Mouse (Mus musculus) liver, postnatal 0 days (tissue): ENCODE data around the gene Ifitm3. TPM values are rescaled to one million over a fixed set of nuclear protein-coding genes. Genes with fewer than 3 reads are reported as not detected.
"Not testable (repeated sequence)": the region's sequence is repeated elsewhere in the genome, so short reads cannot be mapped to it uniquely, and the experiment has no call there.

Source experiments
- ATAC-seq: fragments of 200-750 bp; cut with Nextera tagmentation; 2 replicates; pipeline ENCODE4 v1.8.0; 2017; ENCODE audit warnings: mild to moderate bottlenecking, moderate library complexity
- DNase-seq: peaks from one replicate; pipeline ENCODE4 v3.0.0-alpha.2; 2016
- H3K27ac ChIP-seq: fragments of 300-500 bp; sonication (generic); 2 replicates; pipeline ENCODE4 v1.5.1; 2014; ENCODE audit warnings: antibody characterized with exemption, moderate library complexity, mild to moderate bottlenecking, low read depth
- H3K27me3 ChIP-seq: fragments of 300-500 bp; sonication (generic); 2 replicates; pipeline ENCODE4 v1.6.1; 2014; ENCODE audit warnings: low read length, control low read depth, mixed read lengths; ENCODE audit not compliant: insufficient read depth
- H3K36me3 ChIP-seq: fragments of 300-500 bp; sonication (generic); replicated peaks from 2 replicates; pipeline ENCODE4 v1.6.1; 2014; ENCODE audit warnings: mild to moderate bottlenecking, control low read depth, low read length, moderate library complexity, mixed read lengths; ENCODE audit not compliant: insufficient read depth
- H3K4me1 ChIP-seq: fragments of 300-500 bp; sonication (generic); 2 replicates; pipeline ENCODE4 v1.6.1; 2014; ENCODE audit warnings: antibody characterized with exemption, mild to moderate bottlenecking, control low read depth; ENCODE audit not compliant: insufficient read depth
- H3K4me2 ChIP-seq: fragments of 300-500 bp; sonication (generic); 2 replicates; pipeline ENCODE4 v1.6.1; 2014; ENCODE audit warnings: low read depth, mild to moderate bottlenecking, low read length, moderate library complexity, mixed read lengths
- H3K4me3 ChIP-seq: fragments of 300-500 bp; sonication (generic); 2 replicates; pipeline ENCODE4 v1.5.1; 2014; ENCODE audit warnings: low read depth, low read length
- H3K9ac ChIP-seq: fragments of 300-500 bp; sonication (generic); replicated peaks from 2 replicates; pipeline ENCODE4 v1.6.1; 2014; ENCODE audit warnings: mild to moderate bottlenecking, moderate library complexity
- H3K9me3 ChIP-seq: fragments of 300-500 bp; sonication (generic); 2 replicates; pipeline ENCODE4 v1.6.1; 2016; ENCODE audit warnings: mild to moderate bottlenecking, control low read depth, low read length, mixed read lengths
- CTCF ChIP-seq: sonication (generic); IDR thresholded peaks from 2 replicates; pipeline ENCODE4 v1.5.1; 2016; ENCODE audit warnings: antibody characterized with exemption, low read depth
- EP300 ChIP-seq: IDR thresholded peaks from 2 replicates; pipeline ENCODE4 v1.6.1; 2016; ENCODE audit warnings: antibody characterized with exemption, low read depth, mild to moderate bottlenecking
- WGBS: fragments of 180-500 bp; shearing (Covaris S2); extraction: QIAGEN DNeasy Blood & Tissue Kit; methylation state at CpG from one replicate; pipeline ENCODE4 v1.1.7; 2014; ENCODE audit not compliant: insufficient replicate concordance; 5-methylcytosine and 5-hydroxymethylcytosine counted together
- polyA plus RNA-seq: library from polyadenylated mRNA; unstranded; fragments of >200 nt; fragmentation: Nextera tagmentation; extraction: Ambion mirVana; gene quantifications from 2 replicates; pipeline ENCODE4 v1.2.1, GENCODE M21; 2015

The Ifitm3 gene
- polyA plus RNA-seq, 1 experiment from 2014 or later = 295 TPM

DNA sequence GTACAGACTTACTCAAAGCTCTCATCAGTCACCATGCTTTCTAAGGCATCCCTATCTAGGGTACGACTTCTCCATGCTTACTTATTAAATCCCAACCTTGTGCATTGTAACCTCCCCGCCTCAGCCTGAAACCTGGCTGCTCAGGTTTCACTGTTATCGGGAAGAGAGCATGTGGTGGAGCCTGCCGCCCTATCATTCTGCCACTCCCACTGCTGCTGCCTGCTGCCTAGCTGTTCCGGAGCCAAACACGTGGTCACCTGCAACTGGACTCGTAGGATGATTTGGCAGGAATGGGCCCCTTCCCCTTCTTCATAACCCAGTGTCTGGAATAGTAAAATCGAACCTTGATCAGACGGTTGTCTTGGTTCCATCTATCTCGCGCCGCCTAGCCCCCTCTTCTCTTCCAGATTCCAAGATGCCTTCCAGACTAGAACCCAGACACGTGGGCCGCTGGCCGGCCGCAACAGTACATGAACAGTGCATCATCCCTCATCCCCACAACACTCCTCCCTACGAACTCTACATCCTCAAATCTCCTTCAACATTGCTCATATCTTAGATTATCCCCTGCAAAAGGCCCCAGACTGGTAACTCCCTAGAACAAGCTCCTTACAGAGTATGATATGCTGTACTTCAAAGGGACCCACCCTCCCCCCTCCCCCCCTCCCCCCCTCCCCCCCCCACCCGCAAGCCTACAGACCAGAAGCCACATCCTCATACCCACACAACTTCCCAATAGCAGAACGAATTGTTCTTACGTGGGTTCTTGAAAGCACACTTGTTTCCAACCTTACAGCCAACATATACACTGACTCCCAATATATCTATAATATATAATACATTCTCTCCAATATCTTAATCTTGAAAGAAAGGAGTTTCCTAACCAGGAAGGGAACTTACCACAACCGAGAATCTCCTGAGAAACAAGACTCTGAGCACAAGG, 27.8 kb upstream of the Ifitm3 start:
- peaks cover 20% of the 10 kb centered on the region for H3K4me1 ChIP-seq
- H3K9ac ChIP-seq = no peak overlapping the region
- WGBS = 49% methylated on average over 20 of the region's 21 CpGs
- DNase-seq (peak; percentile 14), ATAC-seq (peak; percentile 33; the same call in 1 of the 2 replicates)
- peak overlapping the region; percentile 69 for H3K27ac ChIP-seq
- no peak overlapping the region for H3K4me3 ChIP-seq
- no peak for TF ChIP-seq CTCF
- TF ChIP-seq EP300 = no peak
- no peaks in the 10 kb centered on the region for H3K36me3 ChIP-seq
- H3K27me3 ChIP-seq = no peaks in the 10 kb centered on the region
- no peaks in the 10 kb centered on the region for H3K9me3 ChIP-seq
- peak overlapping the region; percentile 14; the same call in 1 of the 2 replicates for H3K4me2 ChIP-seq

GRCm38 (mm10) chr7:141036624-141037023, 26.1 kb upstream of the Ifitm3 start:
- H3K9me3 ChIP-seq, H3K27me3 ChIP-seq, H3K9ac ChIP-seq, H3K27ac ChIP-seq, DNase-seq, ATAC-seq, H3K4me3 ChIP-seq, H3K4me2 ChIP-seq, H3K36me3 ChIP-seq: not testable (repeated sequence)
- 37% methylated on average over 1 of the region's 2 CpGs for WGBS
- peaks cover 17% of the 10 kb centered on the region for H3K4me1 ChIP-seq

DNA sequence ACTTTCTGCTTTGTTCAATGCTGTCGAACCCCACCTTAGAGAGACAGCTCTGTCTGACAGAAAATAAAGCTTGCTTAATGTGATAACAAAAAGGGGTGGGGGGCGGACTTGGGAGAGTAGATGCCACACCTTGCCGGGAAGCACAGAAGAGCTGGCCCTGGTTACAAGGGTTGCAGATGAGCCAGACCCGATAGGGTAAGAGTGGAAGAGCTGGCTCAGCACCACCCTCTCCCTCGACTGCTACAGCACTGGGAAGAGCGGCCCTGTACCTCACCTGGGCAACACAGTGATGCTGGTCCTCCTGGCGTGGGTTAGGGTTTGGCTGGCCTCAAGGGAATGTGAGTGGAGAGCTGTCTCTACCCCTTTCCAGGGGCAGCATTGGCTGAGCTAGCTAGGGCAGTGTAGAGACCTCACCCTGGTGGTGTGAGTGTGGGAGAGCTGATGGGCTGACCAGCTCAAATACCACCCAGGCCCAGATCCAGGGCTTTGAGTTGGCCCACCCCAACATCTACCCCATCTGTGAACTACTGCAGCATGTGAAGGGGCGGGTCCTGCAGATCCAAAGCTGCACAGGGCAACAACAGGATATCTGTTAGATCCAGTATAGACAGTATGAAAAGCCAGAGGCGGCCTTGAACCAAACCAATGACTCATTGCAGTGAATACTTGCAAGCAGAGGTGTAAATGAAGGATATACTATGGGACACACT, 22.0 kb upstream of the Ifitm3 start:
- no peaks in the 10 kb centered on the region for H3K9me3 ChIP-seq
- no peaks in the 10 kb centered on the region for H3K36me3 ChIP-seq
- no peak overlapping the region for H3K4me2 ChIP-seq
- WGBS = 61% methylated on average over 9 of the region's 9 CpGs
- DNase-seq (no peak), ATAC-seq (peak; percentile 40; the same call in 1 of the 2 replicates)
- H3K27ac ChIP-seq = no peak overlapping the region
- peaks cover 4% of the 10 kb centered on the region; the same call in 1 of the 2 replicates for H3K4me1 ChIP-seq
- no peak overlapping the region for H3K9ac ChIP-seq
- no peak overlapping the region for H3K4me3 ChIP-seq
- TF ChIP-seq EP300 = no peak
- TF ChIP-seq CTCF = no peak
- H3K27me3 ChIP-seq = no peaks in the 10 kb centered on the region

GRCm38 (mm10) chr7:141030390-141030789, 19.8 kb upstream of the Ifitm3 start:
- H3K4me2 ChIP-seq = no peak overlapping the region
- WGBS = 70% methylated on average over 3 of the region's 3 CpGs
- H3K27ac ChIP-seq = no peak overlapping the region
- no peaks in the 10 kb centered on the region for H3K9me3 ChIP-seq
- ATAC-seq (no peak), DNase-seq (no peak)
- H3K27me3 ChIP-seq = no peaks in the 10 kb centered on the region
- no peak overlapping the region for H3K9ac ChIP-seq
- no peak overlapping the region for H3K4me3 ChIP-seq
- H3K4me1 ChIP-seq = 0 out of 2 replicates have a peak, but pooled peaks cover 3% of the 10 kb centered on the region
- H3K36me3 ChIP-seq = no peaks in the 10 kb centered on the region
- TF ChIP-seq CTCF = no peak
- TF ChIP-seq EP300 = no peak

DNA sequence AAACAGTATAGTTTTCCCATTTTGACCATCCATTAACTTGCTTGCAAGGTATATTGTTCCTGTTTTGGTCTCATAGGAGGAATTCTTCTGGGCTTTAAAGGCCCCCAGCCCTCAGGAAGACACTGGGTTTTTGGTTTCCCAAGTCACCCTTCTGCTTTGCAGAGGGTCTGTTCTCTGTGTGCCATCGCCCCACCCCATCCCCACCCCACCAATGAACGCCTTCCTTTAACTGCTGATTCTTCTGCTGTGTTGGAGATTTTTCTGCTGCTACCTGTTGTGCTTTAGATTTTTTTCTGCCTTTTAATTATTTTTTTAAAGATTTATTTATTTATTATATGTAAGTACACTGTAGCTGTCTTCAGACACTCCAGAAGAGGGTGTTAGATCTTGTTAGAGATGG, 18.3 kb upstream of the Ifitm3 start, which contains the start of gene Gm17387:
Gene Gm17387, plus strand, starts transcription at position 301 of the 400 bp plus-strand sequence.
- WGBS = 94% methylated on average over 2 of the region's 2 CpGs
- Histone ChIP-seq H3K4me2 (no peak within 1 kb of the TSS), H3K27ac (no peak within 1 kb of the TSS), H3K9ac (no peak within 1 kb of the TSS), H3K27me3 (no peaks in the 10 kb centered on the region), H3K9me3 (no peaks in the 10 kb centered on the region), H3K36me3 (no peaks in the 10 kb centered on the region), H3K4me1 (0 out of 2 replicates have a peak, but pooled peaks cover 3% of the 10 kb centered on the region), H3K4me3 (no peak within 1 kb of the TSS)
- ATAC-seq = no peak
- TF ChIP-seq CTCF (no peak), EP300 (no peak)
- no peak for DNase-seq

DNA sequence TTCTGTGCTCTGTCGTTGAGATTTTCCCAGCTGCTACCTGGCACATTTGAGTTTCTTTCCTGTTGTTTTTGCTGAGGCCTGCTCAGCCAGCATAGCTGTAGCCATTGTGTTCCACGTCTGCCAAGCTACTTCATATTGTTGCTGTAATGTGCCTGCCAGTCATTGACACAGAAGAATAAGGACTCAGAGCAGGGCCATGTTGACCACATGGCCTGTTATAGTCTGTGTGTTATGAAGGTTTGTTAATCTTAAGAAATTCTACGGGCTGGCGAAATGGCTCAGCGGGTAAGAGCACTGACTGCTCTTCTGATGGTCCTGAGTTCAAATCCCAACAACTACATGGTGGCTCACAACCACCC, 16.1 kb upstream of the Ifitm3 start:
- WGBS = 66% methylated on average over 5 of the region's 5 CpGs
- DNase-seq (no peak), ATAC-seq (no peak)
- H3K4me3 ChIP-seq = no peak overlapping the region
- TF ChIP-seq CTCF (no peak), EP300 (no peak)
- no peak overlapping the region for H3K9ac ChIP-seq
- no peaks in the 10 kb centered on the region for H3K36me3 ChIP-seq
- H3K4me1 ChIP-seq = 0 out of 2 replicates have a peak, but pooled peaks cover 3% of the 10 kb centered on the region
- no peaks in the 10 kb centered on the region for H3K9me3 ChIP-seq
- no peaks in the 10 kb centered on the region for H3K27me3 ChIP-seq
- no peak overlapping the region for H3K4me2 ChIP-seq
- peak overlapping the region; percentile 25 for H3K27ac ChIP-seq
